Mouse (Mus musculus): ENCODE measurements at regions not wholly inside any gene's neighbourhood (a gene's known extent, or its start where the extent isn't known, plus 50 kb on each side); places are given as distances from the start of the nearest gene placed in this dataset.

- TF ChIP-seq GATA4 (IDR thresholded peaks at IDR 0.05; ENCODE audit: insufficient replicate concordance, low read length): no peak
Measured at GRCm38 (mm10) chr8:35235815-35236509, 529.6 kb upstream of the Gm19410 start.

- no peak for TF ChIP-seq GATA4 (IDR thresholded peaks at IDR 0.05; ENCODE audit: insufficient replicate concordance, low read length)
Measured at GRCm38 (mm10) chr8:35237279-35237678, 528.3 kb upstream of the Gm19410 start.

GRCm38 (mm10) chr8:35240884-35241283, 524.7 kb upstream of the Gm19410 start:
- no peak for TF ChIP-seq GATA4 (IDR thresholded peaks at IDR 0.05; ENCODE audit: insufficient replicate concordance, low read length)

- TF ChIP-seq GATA4 (IDR thresholded peaks at IDR 0.05; ENCODE audit: insufficient replicate concordance, low read length): no peak
Measured at GRCm38 (mm10) chr8:35243555-35243954, 522.0 kb upstream of the Gm19410 start.

- TF ChIP-seq GATA4 (IDR thresholded peaks at IDR 0.05; ENCODE audit: insufficient replicate concordance, low read length): no peak
Measured at GRCm38 (mm10) chr8:35249747-35250375, 515.7 kb upstream of the Gm19410 start.

GRCm38 (mm10) chr8:35250641-35251040, 514.9 kb upstream of the Gm19410 start:
- TF ChIP-seq GATA4 (IDR thresholded peaks at IDR 0.05; ENCODE audit: insufficient replicate concordance, low read length): no peak

- TF ChIP-seq GATA4 (IDR thresholded peaks at IDR 0.05; ENCODE audit: insufficient replicate concordance, low read length): no peak
Measured at GRCm38 (mm10) chr8:35253946-35254345, 511.6 kb upstream of the Gm19410 start.

- no peak for TF ChIP-seq GATA4 (IDR thresholded peaks at IDR 0.05; ENCODE audit: insufficient replicate concordance, low read length)
Measured at GRCm38 (mm10) chr8:35255327-35255726, 510.3 kb upstream of the Gm19410 start.

GRCm38 (mm10) chr8:35256958-35257357, 508.6 kb upstream of the Gm19410 start:
- no peak for TF ChIP-seq GATA4 (IDR thresholded peaks at IDR 0.05; ENCODE audit: insufficient replicate concordance, low read length)

- no peak for TF ChIP-seq GATA4 (IDR thresholded peaks at IDR 0.05; ENCODE audit: insufficient replicate concordance, low read length)
Measured at GRCm38 (mm10) chr8:35268221-35268620, 497.4 kb upstream of the Gm19410 start.

GRCm38 (mm10) chr8:35268986-35269385, 496.6 kb upstream of the Gm19410 start:
- TF ChIP-seq GATA4 (IDR thresholded peaks at IDR 0.05; ENCODE audit: insufficient replicate concordance, low read length): no peak

- TF ChIP-seq GATA4 (IDR thresholded peaks at IDR 0.05; ENCODE audit: insufficient replicate concordance, low read length): no peak
Measured at GRCm38 (mm10) chr8:35275972-35276371, 489.6 kb upstream of the Gm19410 start.

- TF ChIP-seq GATA4 (IDR thresholded peaks at IDR 0.05; ENCODE audit: insufficient replicate concordance, low read length): no peak
Measured at GRCm38 (mm10) chr8:35276460-35276859, 489.1 kb upstream of the Gm19410 start.

- TF ChIP-seq GATA4 (IDR thresholded peaks at IDR 0.05; ENCODE audit: insufficient replicate concordance, low read length): no peak
Measured at GRCm38 (mm10) chr8:35278946-35279345, 486.6 kb upstream of the Gm19410 start.

GRCm38 (mm10) chr8:35280741-35281140, 484.8 kb upstream of the Gm19410 start:
- no peak for TF ChIP-seq GATA4 (IDR thresholded peaks at IDR 0.05; ENCODE audit: insufficient replicate concordance, low read length)

GRCm38 (mm10) chr8:35283366-35283765, 482.2 kb upstream of the Gm19410 start:
- TF ChIP-seq GATA4 (IDR thresholded peaks at IDR 0.05; ENCODE audit: insufficient replicate concordance, low read length): no peak

GRCm38 (mm10) chr8:35289018-35289417, 476.6 kb upstream of the Gm19410 start:
- no peak for TF ChIP-seq GATA4 (IDR thresholded peaks at IDR 0.05; ENCODE audit: insufficient replicate concordance, low read length)

Data from liver, adult (tissue).